8 mouse cellular contexts compared by ENCODE assay signal in genomic region chr11:59948401-59948767, GRCm38 (mm10). TPM values are rescaled to one million over a fixed set of nuclear protein-coding genes. Genes with fewer than 3 reads are reported as not detected.
A peak's percentile ranks its signal among the peaks of the same experiment; 100 is the strongest.
DNase-seq lines count a peak whose midpoint lies in the region; ATAC-seq and TF ChIP-seq lines count a peak whose summit lies in the region.

No protein-coding gene starts in this region.

- H3K9ac ChIP-seq in heart, embryonic 16.5 days (ENCODE audit: low read length): peak overlapping the region; percentile 90
- peak overlapping the region; percentile 96 for H3K9ac ChIP-seq in forebrain, embryonic 12.5 days
- H3K9ac ChIP-seq in liver, embryonic 14.5 days (replicated peaks): peak overlapping the region; percentile 99
- peak overlapping the region; percentile 99 for H3K9ac ChIP-seq in stomach, embryonic 15.5 days

- ATAC-seq in heart, embryonic 16.5 days (replicated peaks; ENCODE audit: extremely low read depth, insufficient read depth, low FRiP score): peak; percentile 23; the same call in 1 of the 2 replicates
- ATAC-seq in G1E (ENCODE audit: extremely low read depth, insufficient number of reproducible peaks, low FRiP score, poor library complexity, severe bottlenecking): no peak
- peak; percentile 59 for ATAC-seq in forebrain, embryonic 12.5 days (ENCODE audit: low FRiP score)
- peak; percentile 71; the same call in 1 of the 2 replicates for ATAC-seq in liver, embryonic 14.5 days (ENCODE audit: insufficient read depth)
- ATAC-seq in stomach, embryonic 15.5 days (ENCODE audit: insufficient read depth, low FRiP score, low read depth): 0 out of 2 replicates have a peak, but pooled peaks have one; percentile 51
- ATAC-seq in activated CD4-positive, CD25-positive, alpha-beta regulatory T cell, adult 4 months: no peak

- H3K36me3 ChIP-seq in heart, embryonic 16.5 days (ENCODE audit: control insufficient read depth, insufficient read depth): no peaks in the 10 kb centered on the region
- peaks cover 41% of the 10 kb centered on the region for H3K36me3 ChIP-seq in G1E (replicated peaks)
- no peaks in the 10 kb centered on the region; the same call in 1 of the 2 replicates for H3K36me3 ChIP-seq in forebrain, embryonic 12.5 days (replicated peaks)
- H3K36me3 ChIP-seq in liver, embryonic 14.5 days (replicated peaks; ENCODE audit: control insufficient read depth, insufficient read depth, low read depth): no peaks in the 10 kb centered on the region
- H3K36me3 ChIP-seq in stomach, embryonic 15.5 days: no peaks in the 10 kb centered on the region

- 2% methylated on average over 16 of the region's 16 CpGs for WGBS in heart, embryonic 16.5 days
- 2% methylated on average over 16 of the region's 16 CpGs for WGBS in forebrain, embryonic 12.5 days
- WGBS in liver, embryonic 14.5 days (ENCODE audit: insufficient replicate concordance): 1% methylated on average over 16 of the region's 16 CpGs
- 3% methylated on average over 16 of the region's 16 CpGs for WGBS in stomach, embryonic 15.5 days

- no peaks in the 10 kb centered on the region for H3K27me3 ChIP-seq in heart, embryonic 16.5 days (ENCODE audit: control insufficient read depth, insufficient read depth, low read length)
- no peaks in the 10 kb centered on the region for H3K27me3 ChIP-seq in G1E (ENCODE audit: insufficient read depth, low read length)
- no peaks in the 10 kb centered on the region for H3K27me3 ChIP-seq in forebrain, embryonic 12.5 days
- H3K27me3 ChIP-seq in liver, embryonic 14.5 days (ENCODE audit: control insufficient read depth, insufficient read depth, low read length): no peaks in the 10 kb centered on the region
- no peaks in the 10 kb centered on the region for H3K27me3 ChIP-seq in stomach, embryonic 15.5 days (replicated peaks)

- H3K4me1 ChIP-seq in heart, embryonic 16.5 days (ENCODE audit: control insufficient read depth, insufficient read depth, low read length): peaks cover 16% of the 10 kb centered on the region
- peaks cover 37% of the 10 kb centered on the region for H3K4me1 ChIP-seq in G1E (ENCODE audit: insufficient read depth, low read depth, low read length)
- peaks cover 19% of the 10 kb centered on the region for H3K4me1 ChIP-seq in forebrain, embryonic 12.5 days
- peaks cover 9 to 14% of the 10 kb centered on the region in 2 experiments; a peak in 3 of 4 replicates for H3K4me1 ChIP-seq in liver, embryonic 14.5 days (replicated peaks; ENCODE audit: control insufficient read depth in 2 of 2, insufficient read depth in 2 of 2, low read length in 1 of 2)
- peaks cover 14% of the 10 kb centered on the region for H3K4me1 ChIP-seq in stomach, embryonic 15.5 days

- DNase-seq in heart, adult 9 months (ENCODE audit: low spot score in 2 of 2): no peak
- DNase-seq in G1E (ENCODE audit: low spot score): peak; percentile 43
- DNase-seq in liver, embryonic 14.5 days (ENCODE audit: low read depth in 3 of 3, low spot score in 3 of 3): peak in 2 of 3 experiments; percentile 26 to 33
- DNase-seq in frontal cortex, postnatal 25 days (ENCODE audit: low spot score in 2 of 2): no peak

- no peaks in the 10 kb centered on the region for H3K9me3 ChIP-seq in heart, embryonic 16.5 days (replicated peaks; ENCODE audit: control insufficient read depth, low read length)
- H3K9me3 ChIP-seq in G1E (replicated peaks): no peaks in the 10 kb centered on the region
- no peaks in the 10 kb centered on the region for H3K9me3 ChIP-seq in forebrain, embryonic 12.5 days
- no peaks in the 10 kb centered on the region for H3K9me3 ChIP-seq in liver, embryonic 14.5 days (ENCODE audit: control insufficient read depth, low read length)
- H3K9me3 ChIP-seq in stomach, embryonic 15.5 days: no peaks in the 10 kb centered on the region

- H3K4me2 ChIP-seq in heart, embryonic 16.5 days (ENCODE audit: low read depth, low read length): peak overlapping the region; percentile 85
- peak overlapping the region; percentile 83 for H3K4me2 ChIP-seq in forebrain, embryonic 12.5 days
- H3K4me2 ChIP-seq in liver, embryonic 14.5 days (ENCODE audit: low read depth): peak overlapping the region; percentile 92
- H3K4me2 ChIP-seq in stomach, embryonic 15.5 days: peak overlapping the region; percentile 72

- H3K4me3 ChIP-seq in heart, embryonic 16.5 days (ENCODE audit: low read length): peak overlapping the region; percentile 76
- peak overlapping the region; percentile 98 for H3K4me3 ChIP-seq in G1E (ENCODE audit: low read depth, low read length)
- peak overlapping the region; percentile 98 for H3K4me3 ChIP-seq in forebrain, embryonic 12.5 days (replicated peaks)
- H3K4me3 ChIP-seq in liver, embryonic 14.5 days (ENCODE audit: insufficient read depth in 1 of 2, low read depth in 2 of 2, low read length in 2 of 2): peak overlapping the region; percentile 95
- peak overlapping the region; percentile 83 for H3K4me3 ChIP-seq in stomach, embryonic 15.5 days (replicated peaks)

- TF ChIP-seq EP300 in liver, embryonic 14.5 days (IDR thresholded peaks at IDR 0.05; ENCODE audit: low read depth): no peak

- TF ChIP-seq CTCF in G1E (IDR thresholded peaks at IDR 0.05; ENCODE audit: low read depth, low read length): no peak
- TF ChIP-seq CTCF in liver, embryonic 14.5 days (IDR thresholded peaks at IDR 0.05; ENCODE audit: low read depth): no peak

- H3K27ac ChIP-seq in heart, embryonic 16.5 days (ENCODE audit: low read length): peak overlapping the region; percentile 50
- H3K27ac ChIP-seq in forebrain, embryonic 12.5 days: peak overlapping the region; percentile 86
- peak overlapping the region; percentile 69 for H3K27ac ChIP-seq in liver, embryonic 14.5 days
- H3K27ac ChIP-seq in stomach, embryonic 15.5 days: peak overlapping the region; percentile 63

RNA-seq across cellular contexts. Expression of gene Med9, which starts 0.4 kb away (rescaled TPM):
- 44.0 and 45.6 TPM in 2 replicates for polyA plus RNA-seq in heart, embryonic 16.5 days (2015; fragmentation: Nextera tagmentation; extraction: Ambion mirVana)
- total RNA-seq in G1E (2014; fragmentation: Nextera tagmentation): 11.8 and 13.7 TPM in 2 replicates
- 23.2 and 25.9 TPM in 2 replicates for total RNA-seq in G1E (2017)
- 59.5 and 72.7 TPM in 2 replicates for polyA plus RNA-seq in G1E (2012)
- polyA plus RNA-seq in forebrain, embryonic 12.5 days (2016; fragmentation: Nextera tagmentation; extraction: Ambion mirVana): 44.2 and 44.7 TPM in 2 replicates
- 9.4 and 11.2 TPM in 2 replicates for polyA plus RNA-seq in liver, embryonic 14.5 days (2012; rRNA removed)
- polyA plus RNA-seq in liver, embryonic 14.5 days (2014; fragmentation: Nextera tagmentation; extraction: Ambion mirVana): 15.9 and 18.0 TPM in 2 replicates
- polyA plus RNA-seq in stomach, embryonic 15.5 days (2015; fragmentation: Nextera tagmentation; extraction: Ambion mirVana): 36.6 and 38.4 TPM in 2 replicates
- polyA plus RNA-seq in activated CD4-positive, CD25-positive, alpha-beta regulatory T cell, adult 4 months (2017; shearing (Covaris generic)): 1 to 10 TPM; 7.0 to 7.9 TPM

RNA-seq across cellular contexts. Expression of gene Rasd1, which starts 16.4 kb away (rescaled TPM):
- 7.7 and 9.0 TPM in 2 replicates for polyA plus RNA-seq in heart, embryonic 16.5 days (2015; fragmentation: Nextera tagmentation; extraction: Ambion mirVana)
- total RNA-seq in G1E (2014; fragmentation: Nextera tagmentation) (not detected in 2 replicates), G1E (2017) (0.22 TPM in 1 of 2 replicates, not detected in the other)
- polyA plus RNA-seq in G1E (2012): not detected in 2 replicates
- polyA plus RNA-seq in forebrain, embryonic 12.5 days (2016; fragmentation: Nextera tagmentation; extraction: Ambion mirVana): 0.76 and 1.4 TPM in 2 replicates
- polyA plus RNA-seq in liver, embryonic 14.5 days (2012; rRNA removed): 0.37 and 0.43 TPM in 2 replicates
- polyA plus RNA-seq in liver, embryonic 14.5 days (2014; fragmentation: Nextera tagmentation; extraction: Ambion mirVana): 0.52 and 0.69 TPM in 2 replicates
- polyA plus RNA-seq in stomach, embryonic 15.5 days (2015; fragmentation: Nextera tagmentation; extraction: Ambion mirVana): 2.8 and 3.2 TPM in 2 replicates
- polyA plus RNA-seq in activated CD4-positive, CD25-positive, alpha-beta regulatory T cell, adult 4 months (2017; shearing (Covaris generic)): under 1 TPM; 0.20 to 0.29 TPM

Comparison
In these comparisons a context has a peak if more than half of its experiments do, and no peak if none do; other contexts are left out.
1. ATAC-seq: peak in heart, embryonic 16.5 days (single experiment), forebrain, embryonic 12.5 days (single experiment), liver, embryonic 14.5 days (single experiment) and stomach, embryonic 15.5 days (single experiment); none in G1E (single experiment) and activated CD4-positive, CD25-positive, alpha-beta regulatory T cell, adult 4 months (single experiment).
2. DNase-seq: peak in G1E (single experiment) and liver, embryonic 14.5 days (2 of 3); none in heart, adult 9 months (0 of 2) and frontal cortex, postnatal 25 days (0 of 2).
3. Peak in every context shown above with its lines, with median percentiles within 50 percentile points of each other: H3K27ac ChIP-seq, H3K4me2 ChIP-seq, H3K4me3 ChIP-seq and H3K9ac ChIP-seq.